In the genomic region with DNA sequence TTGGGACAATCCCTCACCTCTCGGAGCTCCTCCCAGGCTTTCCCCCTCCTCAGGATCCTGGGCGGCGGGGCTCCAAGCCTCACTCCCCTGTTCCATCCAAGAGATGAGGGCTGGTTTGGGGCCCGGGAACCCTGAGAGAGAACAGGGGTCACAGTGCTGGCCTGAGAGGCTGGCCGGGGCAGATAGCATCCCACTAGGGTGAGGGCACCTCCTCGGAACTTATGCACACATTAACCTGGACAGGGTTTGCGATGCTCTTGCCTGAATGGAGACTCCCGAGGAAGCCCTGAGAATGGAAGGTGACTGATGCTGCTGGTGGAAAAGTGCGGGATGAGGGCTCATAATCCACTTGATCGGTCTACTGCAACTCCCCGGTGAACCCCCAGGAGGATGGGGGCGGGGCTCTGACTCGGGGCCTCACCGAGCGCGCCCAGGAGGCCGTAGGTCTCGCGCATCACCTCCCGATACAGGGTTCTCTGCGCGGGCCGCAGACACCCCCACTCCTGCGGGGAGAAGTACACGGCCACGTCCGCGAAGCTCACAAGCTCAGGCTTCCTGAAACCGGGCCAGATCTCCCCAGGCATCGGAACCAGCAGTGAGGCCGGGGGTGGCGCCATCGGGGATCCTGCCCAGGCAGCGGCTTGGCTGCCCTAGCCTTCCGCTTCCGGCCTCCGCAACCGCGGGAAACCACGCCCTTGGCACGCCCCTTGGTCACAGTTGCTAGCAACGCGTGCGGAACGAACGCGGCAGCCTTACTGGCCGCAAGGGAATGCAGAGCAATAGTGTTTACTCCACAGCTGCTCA, we compare ENCODE assay signal across 8 mouse cellular contexts. TPM values are rescaled to one million over a fixed set of nuclear protein-coding genes. Genes with fewer than 3 reads are reported as not detected.
DNase-seq lines count a peak whose midpoint lies in the region; ATAC-seq and TF ChIP-seq lines count a peak whose summit lies in the region.

TSS of gene Zfp688 (minus strand) at position 681 of the 804 bp plus-strand sequence.

- TF ChIP-seq POLR2A in bone marrow macrophage, adult 2 months (IDR thresholded peaks at IDR 0.05; ENCODE audit: borderline replicate concordance, low read depth, low read length), result no peak
- TF ChIP-seq POLR2A in embryonic fibroblast, embryonic 13.5 days (IDR thresholded peaks at IDR 0.05; ENCODE audit: low read depth, low read length), result peak; percentile 77

- H3K4me2 ChIP-seq in kidney, embryonic 14.5 days (replicated peaks; ENCODE audit: low read depth, low read length), result peak within 1 kb of the TSS; percentile 74
- H3K4me2 ChIP-seq in limb, embryonic 15.5 days, result peak within 1 kb of the TSS; percentile 86

- H3K27me3 ChIP-seq in kidney, embryonic 14.5 days (ENCODE audit: control insufficient read depth, insufficient read depth, low read length), result peaks cover 9% of the 10 kb centered on the region; the same call in 1 of the 2 replicates
- H3K27me3 ChIP-seq in limb, embryonic 15.5 days, result peaks cover 7% of the 10 kb centered on the region; the same call in 1 of the 2 replicates

- 2% methylated on average over 48 of the region's 48 CpGs for WGBS in kidney, embryonic 14.5 days
- WGBS in limb, embryonic 15.5 days, result under 1% methylated on average over 47 of the region's 48 CpGs

- H3K9ac ChIP-seq in kidney, embryonic 14.5 days (ENCODE audit: low read depth, low read length), result peak within 1 kb of the TSS; percentile 87
- peak within 1 kb of the TSS; percentile 89 for H3K9ac ChIP-seq in limb, embryonic 15.5 days

- no peaks in the 10 kb centered on the region for H3K9me3 ChIP-seq in kidney, embryonic 14.5 days (ENCODE audit: control insufficient read depth, low read length)
- no peaks in the 10 kb centered on the region for H3K9me3 ChIP-seq in limb, embryonic 15.5 days

- no peak for TF ChIP-seq CTCF in bone marrow macrophage, adult 2 months (IDR thresholded peaks at IDR 0.05; ENCODE audit: low read depth, low read length)
- TF ChIP-seq CTCF in embryonic fibroblast, embryonic 13.5 days (IDR thresholded peaks at IDR 0.05; ENCODE audit: borderline replicate concordance, insufficient read depth, low read length), result no peak

- H3K4me1 ChIP-seq in bone marrow macrophage, adult 2 months (ENCODE audit: control insufficient read depth, insufficient read depth, low read length), result 0 out of 2 replicates have a peak, but pooled peaks cover 4% of the 10 kb centered on the region
- no peaks in the 10 kb centered on the region for H3K4me1 ChIP-seq in embryonic fibroblast, embryonic 13.5 days (ENCODE audit: control insufficient read depth, insufficient read depth, low read length)
- H3K4me1 ChIP-seq in kidney, embryonic 14.5 days (ENCODE audit: control insufficient read depth, insufficient read depth, low read length), result peaks cover 8% of the 10 kb centered on the region; the same call in 1 of the 2 replicates
- H3K4me1 ChIP-seq in limb, embryonic 15.5 days, result peaks cover 13% of the 10 kb centered on the region; the same call in 1 of the 2 replicates

- peak; percentile 97 for DNase-seq in A20 (ENCODE audit: low read depth, low spot score)
- peak; percentile 94 to 95 for DNase-seq in heart, adult 9 months (ENCODE audit: low spot score in 2 of 2)
- peak; percentile 90 to 95 for DNase-seq in monocyte, adult 2 months (ENCODE audit: low read depth in 1 of 2, low spot score in 2 of 2)
- DNase-seq in spleen, postnatal 36 days (ENCODE audit: low spot score in 2 of 2), result peak; percentile 95 to 96

- peak within 1 kb of the TSS; percentile 38 for H3K27ac ChIP-seq in bone marrow macrophage, adult 2 months (ENCODE audit: insufficient read depth, low read depth, low read length)
- 0 out of 2 replicates have a peak within 1 kb of the TSS, but pooled peaks have one; percentile 43 for H3K27ac ChIP-seq in embryonic fibroblast, embryonic 13.5 days (ENCODE audit: insufficient read depth, low read length)
- H3K27ac ChIP-seq in kidney, embryonic 14.5 days (ENCODE audit: low read depth, low read length), result peak within 1 kb of the TSS; percentile 12; the same call in 1 of the 2 replicates
- peak within 1 kb of the TSS; percentile 78 for H3K27ac ChIP-seq in limb, embryonic 15.5 days

- peaks cover 9% of the 10 kb centered on the region; the same call in 1 of the 2 replicates for H3K36me3 ChIP-seq in kidney, embryonic 14.5 days (ENCODE audit: control insufficient read depth, insufficient read depth, low read length)
- H3K36me3 ChIP-seq in limb, embryonic 15.5 days, result peaks cover 8% of the 10 kb centered on the region; the same call in 1 of the 2 replicates

- peak; percentile 95 for ATAC-seq in kidney, embryonic 14.5 days (ENCODE audit: low FRiP score, low TSS enrichment)
- ATAC-seq in limb, embryonic 15.5 days (ENCODE audit: insufficient number of reproducible peaks, low FRiP score, low TSS enrichment, low read depth), result peak; percentile 84

- H3K4me3 ChIP-seq in bone marrow macrophage, adult 2 months (ENCODE audit: insufficient read depth, low read length), result peak within 1 kb of the TSS; percentile 82
- H3K4me3 ChIP-seq in embryonic fibroblast, embryonic 13.5 days (ENCODE audit: insufficient read depth, low read length), result peak within 1 kb of the TSS; percentile 92
- H3K4me3 ChIP-seq in kidney, embryonic 14.5 days (ENCODE audit: low read length), result peak within 1 kb of the TSS; percentile 82
- peak within 1 kb of the TSS; percentile 76 for H3K4me3 ChIP-seq in limb, embryonic 15.5 days

RNA-seq across cellular contexts. Expression of gene Zfp688, which starts in this region (rescaled TPM):
- 17.7 and 20.0 TPM in 2 replicates for polyA plus RNA-seq in bone marrow macrophage, adult 2 months (2012; ENCODE audit: insufficient read depth, insufficient read length, missing spikeins)
- polyA plus RNA-seq in embryonic fibroblast, embryonic 13.5 days (2011; ENCODE audit: insufficient read length, low read depth, missing spikeins), result 9.6 and 11.0 TPM in 2 replicates
- polyA plus RNA-seq in kidney, embryonic 14.5 days (2014; fragmentation: Nextera tagmentation; extraction: Ambion mirVana), result 26.8 and 27.6 TPM in 2 replicates
- polyA plus RNA-seq in limb, embryonic 15.5 days (2015; fragmentation: Nextera tagmentation; extraction: Ambion mirVana), result 22.9 and 24.0 TPM in 2 replicates

Comparison
In these comparisons a context has a peak if more than half of its experiments do, and no peak if none do; other contexts are left out.
1. Peak in every context shown above with its lines: DNase-seq, ATAC-seq, H3K4me3 ChIP-seq and H3K27ac ChIP-seq.
2. H3K27ac ChIP-seq: peak in every context shown above with its lines; median percentile 78 in limb, embryonic 15.5 days; 43 in embryonic fibroblast, embryonic 13.5 days; 38 in bone marrow macrophage, adult 2 months; 12 in kidney, embryonic 14.5 days.